ENCODE assay signal across 8 mouse cellular contexts in the genomic region with DNA sequence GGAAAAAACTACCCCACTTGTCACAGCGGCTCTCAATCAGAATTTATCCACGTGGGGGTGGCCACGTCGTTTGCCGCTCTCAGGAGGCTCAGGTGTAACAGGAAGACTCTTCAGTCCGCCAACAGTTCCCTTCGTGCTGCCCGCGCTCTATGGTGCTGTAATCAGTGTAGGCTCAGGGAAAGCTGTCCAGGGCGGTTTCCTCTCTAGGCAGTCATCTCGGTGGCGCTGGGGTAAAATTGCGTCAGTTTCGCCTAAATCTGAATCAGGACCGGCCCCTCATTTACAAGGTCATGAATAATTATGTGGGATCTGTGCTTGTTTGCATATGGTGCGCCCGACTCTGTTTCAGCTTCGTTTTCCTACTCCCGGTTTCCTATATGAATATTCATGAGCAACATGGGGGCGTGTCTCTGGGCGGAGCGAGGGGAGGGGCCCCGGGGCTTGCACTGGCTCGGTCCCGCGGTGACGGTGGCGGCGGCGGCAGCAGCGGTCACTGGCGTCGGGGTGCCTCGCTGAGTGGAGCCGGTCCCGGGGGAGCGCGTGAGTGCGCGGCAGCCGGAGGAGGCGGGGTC. TPM values are rescaled to one million over a fixed set of nuclear protein-coding genes. Genes with fewer than 3 reads are reported as not detected.
DNase-seq lines count a peak whose midpoint lies in the region; ATAC-seq and TF ChIP-seq lines count a peak whose summit lies in the region.

A gene (plus strand): TSS at position 427 of the 572 bp plus-strand sequence.

- peak; percentile 97 for DNase-seq in MN1 (ENCODE audit: low spot score)
- DNase-seq in cerebellum, adult 9-10 months, result peak; percentile 98
- DNase-seq in hindbrain, embryonic 10.5 days (ENCODE audit: low spot score), result peak; percentile 94
- peak; percentile 97 for DNase-seq in layer of hippocampus, adult 9-11 months
- DNase-seq in lung, postnatal 0 days (ENCODE audit: low spot score), result peak; percentile 99
- peak; percentile 94 for DNase-seq in ovary, postnatal 14 days (ENCODE audit: low spot score)
- DNase-seq in thymus, postnatal 14 days, result peak; percentile 98

- H3K36me3 ChIP-seq in hindbrain, embryonic 10.5 days, result peaks cover 66% of the 10 kb centered on the region
- peaks cover 22% of the 10 kb centered on the region for H3K36me3 ChIP-seq in lung, postnatal 0 days (ENCODE audit: insufficient read depth, low read length)

- under 1% methylated on average over 42 of the region's 42 CpGs for WGBS in hindbrain, embryonic 10.5 days
- 1% methylated on average over 41 of the region's 42 CpGs for WGBS in lung, postnatal 0 days

- no peaks in the 10 kb centered on the region for H3K27me3 ChIP-seq in hindbrain, embryonic 10.5 days (ENCODE audit: insufficient read depth, poor library complexity, severe bottlenecking)
- no peaks in the 10 kb centered on the region for H3K27me3 ChIP-seq in lung, postnatal 0 days (replicated peaks; ENCODE audit: insufficient read depth, low read length)

- peaks cover 52% of the 10 kb centered on the region for H3K4me1 ChIP-seq in hindbrain, embryonic 10.5 days (replicated peaks)
- peaks cover 26% of the 10 kb centered on the region; the same call in 1 of the 2 replicates for H3K4me1 ChIP-seq in lung, postnatal 0 days (ENCODE audit: insufficient read depth, low read depth, low read length)

- peak within 1 kb of the TSS; percentile 84 for H3K4me3 ChIP-seq in hindbrain, embryonic 10.5 days
- peak within 1 kb of the TSS; percentile 74 for H3K4me3 ChIP-seq in lung, postnatal 0 days (ENCODE audit: low read depth, low read length)

- peak within 1 kb of the TSS; percentile 72 for H3K9ac ChIP-seq in lung, postnatal 0 days (replicated peaks; ENCODE audit: low read depth)

- H3K27ac ChIP-seq in hindbrain, embryonic 10.5 days, result peak within 1 kb of the TSS; percentile 93
- peak within 1 kb of the TSS; percentile 96 for H3K27ac ChIP-seq in lung, postnatal 0 days (ENCODE audit: low read length)

- TF ChIP-seq CTCF in lung, postnatal 0 days (IDR thresholded peaks at IDR 0.05), result no peak

- ATAC-seq in frontal cortex, adult (ENCODE audit: low TSS enrichment), result peak; percentile 74
- ATAC-seq in lung, postnatal 0 days, result peak; percentile 85

- peak within 1 kb of the TSS; percentile 81 for H3K4me2 ChIP-seq in lung, postnatal 0 days (replicated peaks; ENCODE audit: low read depth, low read length)

- no peaks in the 10 kb centered on the region for H3K9me3 ChIP-seq in hindbrain, embryonic 10.5 days
- no peaks in the 10 kb centered on the region for H3K9me3 ChIP-seq in lung, postnatal 0 days (ENCODE audit: low read length)

- peak; percentile 58 for TF ChIP-seq EP300 in lung, postnatal 0 days (IDR thresholded peaks at IDR 0.05)

RNA-seq across cellular contexts. Expression of the gene that starts here (rescaled TPM):
- polyA plus RNA-seq in hindbrain, embryonic 10.5 days (2016; fragmentation: Nextera tagmentation; extraction: Ambion mirVana), result 29.3 and 31.2 TPM in 2 replicates
- polyA plus RNA-seq in lung, postnatal 0 days (2015; fragmentation: Nextera tagmentation; extraction: Ambion mirVana), result 40.3 and 40.7 TPM in 2 replicates

Comparison
In these comparisons a context has a peak if more than half of its experiments do, and no peak if none do; other contexts are left out.
1. Peak in every context shown above with its lines: DNase-seq, ATAC-seq, H3K4me3 ChIP-seq and H3K27ac ChIP-seq.